ENCODE assay signal across 11 mouse cellular contexts in the genomic region with DNA sequence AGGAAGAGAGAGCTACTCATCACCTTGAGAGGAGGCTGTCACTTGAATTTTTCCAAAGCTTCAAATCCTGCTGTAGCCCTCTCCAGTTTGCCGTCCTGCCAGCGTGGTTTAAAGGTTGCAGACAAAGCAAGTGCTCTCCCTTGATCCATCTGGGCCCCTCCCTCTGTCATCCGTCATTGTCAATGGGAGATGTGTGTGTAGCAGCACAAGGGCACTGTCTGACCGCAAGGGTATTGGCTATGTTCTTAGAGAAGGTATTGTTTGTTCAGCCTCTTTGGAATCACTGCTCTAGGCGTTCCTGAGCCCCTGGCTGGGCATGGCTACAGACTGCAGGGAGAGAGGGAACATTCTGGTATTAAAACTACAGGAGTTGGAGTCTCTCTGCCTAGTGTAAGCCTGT.
DNase-seq lines count a peak whose midpoint lies in the region; ATAC-seq and TF ChIP-seq lines count a peak whose summit lies in the region.
"Had no signal": no experiment of that assay in that cellular context is flagged by ENCODE, and none has a peak within 500 bp of the region (broad histone marks: within the 10 kb centered on the region; RNA-seq: fewer than 3 reads in every experiment).

No protein-coding gene starts in this region.

- peaks cover 97% of the 10 kb centered on the region for H3K4me1 ChIP-seq in midbrain, embryonic 10.5 days
- peaks cover 19% of the 10 kb centered on the region; the same call in 1 of the 2 replicates for H3K4me1 ChIP-seq in midbrain, postnatal 0 days (ENCODE audit: insufficient read depth, low read length)
- H3K4me1 ChIP-seq in hindbrain, embryonic 16.5 days (ENCODE audit: control insufficient read depth, insufficient read depth, low read depth, low read length), result peaks cover 32% of the 10 kb centered on the region
- H3K4me1 ChIP-seq in neural tube, embryonic 15.5 days, result peaks cover 42% of the 10 kb centered on the region

- intact Hi-C loops in gastrocnemius, postnatal 36 days (cut with DNase I), result no loop called here

- no peak overlapping the region for H3K9ac ChIP-seq in midbrain, postnatal 0 days (replicated peaks; ENCODE audit: low read length, poor library complexity, severe bottlenecking)
- H3K9ac ChIP-seq in hindbrain, embryonic 16.5 days (ENCODE audit: low read depth, low read length), result no peak overlapping the region
- H3K9ac ChIP-seq in neural tube, embryonic 15.5 days (replicated peaks), result no peak overlapping the region
- H3K9ac ChIP-seq: liver, embryonic 14.5 days had no signal

- WGBS in midbrain, embryonic 10.5 days, result 15% methylated on average over 5 of the region's 5 CpGs
- WGBS in midbrain, postnatal 0 days, result 20% methylated on average over 5 of the region's 5 CpGs
- 12% methylated on average over 5 of the region's 5 CpGs for WGBS in hindbrain, embryonic 16.5 days
- 8% methylated on average over 5 of the region's 5 CpGs for WGBS in neural tube, embryonic 15.5 days

- no peak for ATAC-seq in midbrain, postnatal 0 days (ENCODE audit: low FRiP score)
- ATAC-seq in hindbrain, embryonic 16.5 days, result peak; percentile 40
- peak; percentile 26 for ATAC-seq in neural tube, embryonic 15.5 days (ENCODE audit: low FRiP score)
- ATAC-seq: intestine, postnatal 0 days had no signal

- H3K4me2 ChIP-seq in midbrain, postnatal 0 days (ENCODE audit: low read depth, low read length, poor library complexity, severe bottlenecking), result no peak overlapping the region
- H3K4me2 ChIP-seq in hindbrain, embryonic 16.5 days (ENCODE audit: low read length), result no peak overlapping the region
- H3K4me2 ChIP-seq in neural tube, embryonic 15.5 days, result no peak overlapping the region

- peak; percentile 64 for DNase-seq in midbrain, embryonic 10.5 days (ENCODE audit: low spot score)
- no peak for DNase-seq in midbrain, postnatal 0 days (ENCODE audit: low spot score)
- DNase-seq in embryo, embryonic 11.5 days (ENCODE audit: low read depth, low spot score), result peak; percentile 45
- no peak for DNase-seq in ovary, postnatal 14 days (ENCODE audit: low spot score)
- no peak for DNase-seq in layer of hippocampus, adult 9-11 months
- DNase-seq in gastrocnemius, postnatal 36 days, result no peak
- DNase-seq: layer of hippocampus, postnatal 36 days had no signal

- peak overlapping the region; percentile 12; the same call in 1 of the 2 replicates for H3K4me3 ChIP-seq in midbrain, embryonic 10.5 days
- no peak overlapping the region for H3K4me3 ChIP-seq in midbrain, postnatal 0 days (ENCODE audit: low read depth, low read length)
- H3K4me3 ChIP-seq in hindbrain, embryonic 16.5 days (ENCODE audit: low read length), result no peak overlapping the region
- no peak overlapping the region for H3K4me3 ChIP-seq in neural tube, embryonic 15.5 days (replicated peaks)

- no peaks in the 10 kb centered on the region for H3K36me3 ChIP-seq in midbrain, embryonic 10.5 days
- H3K36me3 ChIP-seq in midbrain, postnatal 0 days (ENCODE audit: insufficient read depth, low read length), result no peaks in the 10 kb centered on the region
- H3K36me3 ChIP-seq in hindbrain, embryonic 16.5 days (ENCODE audit: control insufficient read depth, insufficient read depth, low read length), result no peaks in the 10 kb centered on the region
- no peaks in the 10 kb centered on the region for H3K36me3 ChIP-seq in neural tube, embryonic 15.5 days

- H3K27me3 ChIP-seq in midbrain, embryonic 10.5 days (ENCODE audit: low read depth, poor library complexity, severe bottlenecking), result peaks cover 59% of the 10 kb centered on the region
- H3K27me3 ChIP-seq in midbrain, postnatal 0 days (ENCODE audit: insufficient read depth, low read length), result no peaks in the 10 kb centered on the region
- H3K27me3 ChIP-seq in hindbrain, embryonic 16.5 days (replicated peaks; ENCODE audit: control insufficient read depth, insufficient read depth, low read length), result no peaks in the 10 kb centered on the region
- no peaks in the 10 kb centered on the region for H3K27me3 ChIP-seq in neural tube, embryonic 15.5 days (replicated peaks)

- TF ChIP-seq CTCF in midbrain, postnatal 0 days (IDR thresholded peaks at IDR 0.05), result no peak

- no peaks in the 10 kb centered on the region for H3K9me3 ChIP-seq in midbrain, embryonic 10.5 days (replicated peaks)
- no peaks in the 10 kb centered on the region for H3K9me3 ChIP-seq in midbrain, postnatal 0 days (ENCODE audit: low read length)
- H3K9me3 ChIP-seq in hindbrain, embryonic 16.5 days (ENCODE audit: control insufficient read depth, low read length), result no peaks in the 10 kb centered on the region
- H3K9me3 ChIP-seq in neural tube, embryonic 15.5 days (replicated peaks), result no peaks in the 10 kb centered on the region

- H3K27ac ChIP-seq in midbrain, embryonic 10.5 days (replicated peaks), result peak overlapping the region; percentile 74
- H3K27ac ChIP-seq in midbrain, postnatal 0 days (ENCODE audit: low read depth, low read length), result no peak overlapping the region
- no peak overlapping the region for H3K27ac ChIP-seq in hindbrain, embryonic 16.5 days (ENCODE audit: low read depth, low read length)
- H3K27ac ChIP-seq in neural tube, embryonic 15.5 days (replicated peaks), result no peak overlapping the region
- H3K27ac ChIP-seq: liver, embryonic 14.5 days had no signal

Comparison
In these comparisons a context has a peak if more than half of its experiments do, and no peak if none do; other contexts are left out.
1. DNase-seq: peak in midbrain, embryonic 10.5 days (single experiment) and embryo, embryonic 11.5 days (single experiment); none in midbrain, postnatal 0 days (single experiment), ovary, postnatal 14 days (single experiment), layer of hippocampus, adult 9-11 months (single experiment) and gastrocnemius, postnatal 36 days (0 of 2).